ENCODE assay signal across 15 mouse cellular contexts in the genomic region with DNA sequence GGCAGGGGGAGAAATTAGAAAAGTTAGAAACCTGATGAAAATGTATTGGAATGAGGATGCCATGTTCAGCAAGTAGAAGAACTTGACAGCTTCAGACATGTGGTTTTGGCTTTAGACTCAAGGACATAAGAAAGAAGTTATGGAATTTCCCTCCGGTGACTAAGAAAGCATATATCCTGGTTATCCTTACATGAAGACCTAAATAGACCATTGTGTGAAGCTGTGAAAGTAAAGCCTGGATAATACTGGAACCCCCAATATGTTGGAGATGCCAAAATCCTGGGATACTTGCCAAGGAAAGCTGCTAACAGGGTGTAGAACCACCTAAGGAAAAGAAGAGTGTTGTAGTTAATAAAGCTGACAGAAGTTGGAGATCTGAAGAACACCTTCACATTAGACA.
"Had no signal": no experiment of that assay in that cellular context is flagged by ENCODE, and none has a peak within 500 bp of the region (broad histone marks: within the 10 kb centered on the region; RNA-seq: fewer than 3 reads in every experiment).

No protein-coding gene starts in this region.

- DNase-seq: gastrocnemius, postnatal 25 days; heart, adult 18-20 months; heart, postnatal 10 days; heart, postnatal 4 days; kidney, adult 11 months; kidney, adult 2 months; kidney, adult 9 months; kidney, postnatal 14 days; kidney, postnatal 36 days; layer of hippocampus, adult 9-11 months; layer of hippocampus, postnatal 36 days; left cerebral cortex, postnatal 4 days had no signal

- ATAC-seq: hindbrain, embryonic 16.5 days; intestine, embryonic 16.5 days; liver, embryonic 12.5 days had no signal
